Mouse (Mus musculus) lung, adult 2 months (tissue): Measurements from ENCODE around the gene Mtch1. TPM values are rescaled to one million over a fixed set of nuclear protein-coding genes. Genes with fewer than 3 reads are reported as not detected.

Experiments used
- DNase-seq: peaks from one replicate; pipeline ENCODE4 v3.0.0; 2022
- H3K4me1 ChIP-seq: fragments of 200-500 bp; 2 replicates; pipeline ENCODE4 v1.6.1; 2011; ENCODE audit warnings: low read length; ENCODE audit not compliant: control insufficient read depth, insufficient read depth
- H3K4me3 ChIP-seq: fragments of 200-500 bp; replicated peaks from 2 replicates; pipeline ENCODE3; 2011; ENCODE audit warnings: low read depth, mild to moderate bottlenecking, control low read depth, low read length; ENCODE audit errors: extremely low read depth
- CTCF ChIP-seq: fragments of 200-500 bp; IDR thresholded peaks from 2 replicates; pipeline ENCODE4 v1.5.1; 2011; ENCODE audit warnings: mild to moderate bottlenecking, low read length, control low read depth; ENCODE audit not compliant: insufficient read depth
- POLR2A ChIP-seq: fragments of 200-500 bp; IDR thresholded peaks from 2 replicates; pipeline ENCODE4 v1.6.1; 2011; ENCODE audit warnings: low read depth, mild to moderate bottlenecking, control low read depth, low read length, borderline replicate concordance; ENCODE audit errors: extremely low read depth
- WGBS: fragments of 180-500 bp; shearing (Covaris S2); methylation state at CpG from one replicate; pipeline ENCODE4 v1.1.7; 2018; 5-methylcytosine and 5-hydroxymethylcytosine counted together
- polyA plus RNA-seq: library from polyadenylated mRNA; depleted of rRNA; stranded (reverse); fragments of >200 nt; gene quantifications from 2 replicates; pipeline ENCODE4 v1.2.3, GENCODE M21; 2012

The Mtch1 gene
- polyA plus RNA-seq, 1 experiment: 456 TPM

- Histone ChIP-seq H3K4me1 (no peaks in the 10 kb centered on the region), H3K4me3 (no peak overlapping the region)
- TF ChIP-seq CTCF: no peak
- no peak for TF ChIP-seq POLR2A
- no peak for DNase-seq
Observed at GRCm38 (mm10) chr17:29313300-29313699, 34.4 kb downstream of the Mtch1 start.

DNA sequence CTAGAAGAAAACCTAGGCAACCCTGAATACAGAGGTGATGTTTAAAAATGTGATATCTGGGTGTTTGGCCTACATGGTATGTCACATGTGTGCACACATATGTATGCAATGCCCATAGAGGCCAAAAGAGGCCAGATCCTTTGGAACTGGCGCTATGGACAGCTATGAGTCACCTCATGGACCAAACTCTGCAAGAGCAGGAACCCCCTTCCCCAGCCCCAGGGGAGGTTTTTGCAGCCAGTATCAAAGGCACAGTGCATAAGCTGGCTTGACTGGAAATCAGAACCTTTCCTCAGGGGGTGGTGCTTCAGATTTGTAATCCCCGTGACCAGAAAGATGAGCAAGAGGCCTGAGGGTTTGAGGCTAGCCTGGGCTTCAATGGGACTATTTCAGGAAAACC lies 35.7 kb downstream of the Mtch1 start:
- DNase-seq: no peak
- TF ChIP-seq CTCF (no peak), POLR2A (no peak)
- 94% methylated on average over 2 of the region's 2 CpGs for WGBS
- H3K4me1 ChIP-seq: no peaks in the 10 kb centered on the region
- no peak overlapping the region for H3K4me3 ChIP-seq

- TF ChIP-seq CTCF: no peak
- no peak for TF ChIP-seq POLR2A
- WGBS: 93% methylated on average over 8 of the region's 8 CpGs
- DNase-seq: no peak
Observed at GRCm38 (mm10) chr17:29311602-29312001, 36.1 kb downstream of the Mtch1 start.

DNA sequence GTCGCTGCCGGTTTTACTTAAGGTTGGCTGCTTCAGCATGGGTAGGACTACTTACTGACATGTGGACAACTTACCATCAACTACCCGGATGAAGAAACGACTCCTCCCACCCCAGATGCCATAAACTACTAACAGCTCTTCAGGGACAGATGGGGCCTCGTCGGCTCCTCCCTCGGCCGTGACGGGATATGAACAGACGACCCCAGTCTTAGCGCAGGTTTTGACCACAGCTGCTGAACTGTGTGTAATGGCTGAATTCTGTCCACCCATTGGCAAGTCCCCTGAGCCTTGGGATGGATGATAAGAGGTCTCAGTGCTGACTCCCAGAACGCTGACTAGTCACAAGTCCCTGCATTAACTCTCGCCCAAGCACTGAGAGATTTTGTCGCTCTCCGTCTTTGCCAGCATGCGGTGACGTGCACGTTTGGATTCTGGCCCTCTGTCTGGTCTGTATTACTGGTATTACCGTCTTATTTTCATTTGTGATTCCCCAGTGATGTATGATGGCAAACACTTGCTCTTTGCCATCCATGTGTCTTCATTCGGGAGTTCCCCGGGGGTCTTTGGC lies 37.6 kb downstream of the Mtch1 start:
- DNase-seq: no peak
- peaks cover 6% of the 10 kb centered on the region; the same call in 1 of the 2 replicates for H3K4me1 ChIP-seq
- no peak for TF ChIP-seq CTCF
- no peak for TF ChIP-seq POLR2A
- no peak overlapping the region for H3K4me3 ChIP-seq
- WGBS: 73% methylated on average over 21 of the region's 21 CpGs

More at GRCm38 (mm10) chr17:29311602-29312001, 36.1 kb downstream of the Mtch1 start:
- no peaks in the 10 kb centered on the region for H3K4me1 ChIP-seq
- H3K4me3 ChIP-seq: no peak overlapping the region

DNA sequence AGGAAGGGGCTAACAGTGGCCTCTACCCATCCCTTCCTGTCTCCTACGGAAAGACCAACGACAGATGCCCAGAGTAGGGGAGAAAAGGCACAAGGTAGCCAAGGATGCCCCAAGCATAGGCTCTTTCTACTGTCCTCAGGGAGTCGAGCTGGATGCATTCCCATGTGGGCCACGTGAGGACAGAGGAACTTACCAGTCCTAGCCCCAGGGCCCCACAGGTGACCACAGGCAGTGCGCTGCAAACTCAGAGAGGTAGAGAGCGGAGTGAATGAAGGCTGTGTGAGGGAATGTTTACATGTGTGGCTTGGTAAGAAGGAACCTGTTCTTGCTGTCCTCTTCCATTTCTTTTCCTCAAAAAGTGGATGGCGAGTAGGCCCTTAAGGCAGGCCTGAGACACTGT lies 41.9 kb downstream of the Mtch1 start:
- Histone ChIP-seq H3K4me3 (no peak overlapping the region), H3K4me1 (peaks cover 8% of the 10 kb centered on the region)
- 45% methylated on average over 7 of the region's 7 CpGs for WGBS
- no peak for TF ChIP-seq CTCF
- no peak for DNase-seq

GRCm38 (mm10) chr17:29305058-29305806 lies 42.5 kb downstream of the Mtch1 start:
- 22% methylated on average over 15 of the region's 15 CpGs for WGBS
- Histone ChIP-seq H3K4me3 (no peak overlapping the region), H3K4me1 (peaks cover 8% of the 10 kb centered on the region)
- DNase-seq: no peak
- TF ChIP-seq CTCF (no peak), POLR2A (no peak)

DNA sequence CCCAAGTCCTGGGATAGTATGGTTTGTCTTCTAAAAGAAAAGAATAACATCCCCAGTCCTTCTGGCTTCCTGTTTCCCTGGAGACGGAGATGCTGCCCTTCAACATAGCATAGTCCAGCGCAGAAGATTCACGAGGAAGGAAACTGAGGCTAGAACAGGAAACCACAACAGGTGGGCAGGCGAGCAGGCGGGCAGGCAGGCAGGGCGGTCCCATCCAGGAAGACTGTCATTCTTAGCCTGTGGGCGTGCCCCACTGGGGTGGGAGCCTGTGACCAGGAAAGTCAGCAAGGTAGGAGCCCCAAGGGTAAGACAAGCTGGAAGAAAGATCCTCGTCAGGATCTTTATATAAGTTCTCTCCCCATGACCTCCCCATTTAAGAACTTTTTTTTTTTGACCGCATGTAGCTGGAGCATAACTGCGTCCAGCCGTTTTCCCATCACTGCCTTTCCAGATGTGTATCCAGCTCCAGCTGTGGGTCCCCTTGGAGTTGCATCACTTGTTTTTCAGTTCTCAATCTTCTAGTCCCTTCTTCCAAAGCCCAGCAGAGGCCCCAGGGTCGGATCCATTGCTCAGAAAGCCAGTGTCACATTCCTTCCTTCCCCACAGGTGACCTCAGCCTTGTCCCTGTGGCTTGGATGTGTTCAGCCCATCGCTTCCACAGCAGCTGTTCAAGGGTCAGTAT lies 43.2 kb downstream of the Mtch1 start:
- no peak overlapping the region for H3K4me3 ChIP-seq
- H3K4me1 ChIP-seq: peaks cover 8% of the 10 kb centered on the region
- TF ChIP-seq CTCF (no peak), POLR2A (no peak)
- WGBS: 30% methylated on average over 13 of the region's 13 CpGs
- DNase-seq: no peak

DNA sequence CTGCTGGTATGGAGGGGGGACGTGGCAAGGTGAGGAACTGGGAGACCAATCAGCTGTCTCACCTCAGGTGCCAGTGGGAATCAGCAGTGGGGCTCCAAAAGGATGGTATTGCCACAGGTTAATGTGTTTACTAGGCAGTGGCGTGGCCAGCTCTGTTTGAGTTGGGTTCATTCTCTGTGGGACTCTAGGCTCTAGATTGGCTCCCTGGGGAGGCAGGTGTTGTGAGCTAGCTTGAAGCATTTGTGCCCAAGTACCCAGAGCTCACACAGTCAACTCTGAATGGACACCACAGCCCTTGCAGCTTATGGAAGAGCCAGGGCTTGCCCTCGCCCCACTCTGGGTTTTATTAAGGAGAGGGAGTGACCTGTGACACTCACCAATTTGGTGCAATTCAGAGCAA lies 43.9 kb downstream of the Mtch1 start:
- peaks cover 8% of the 10 kb centered on the region for H3K4me1 ChIP-seq
- H3K4me3 ChIP-seq: no peak overlapping the region
- TF ChIP-seq CTCF: no peak
- no peak for TF ChIP-seq POLR2A
- DNase-seq: no peak
- WGBS: 66% methylated on average over 3 of the region's 3 CpGs

DNA sequence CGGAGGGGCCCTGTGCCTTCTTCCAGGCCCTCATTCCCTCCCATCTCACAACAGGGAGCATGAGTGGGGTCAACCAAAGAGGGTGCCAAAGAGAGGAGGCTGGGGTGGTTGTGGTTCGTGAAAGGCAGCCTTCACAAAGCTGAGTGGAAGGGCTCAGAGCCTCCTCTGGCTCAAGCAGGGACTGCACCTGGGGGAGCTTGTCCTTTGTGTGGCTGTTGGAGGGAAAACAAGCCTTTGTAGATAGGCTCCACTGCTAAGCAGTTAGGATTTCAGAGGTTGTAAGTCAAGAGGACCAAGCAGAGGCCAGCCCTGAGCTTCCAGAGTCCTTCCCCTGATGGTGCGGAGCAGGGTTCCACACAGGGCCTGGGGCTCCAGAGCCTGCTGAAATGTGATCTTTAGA lies 44.6 kb downstream of the Mtch1 start:
- H3K4me3 ChIP-seq: no peak overlapping the region
- peaks cover 8% of the 10 kb centered on the region for H3K4me1 ChIP-seq
- TF ChIP-seq CTCF (no peak), POLR2A (no peak)
- 65% methylated on average over 3 of the region's 3 CpGs for WGBS
- no peak for DNase-seq

DNA sequence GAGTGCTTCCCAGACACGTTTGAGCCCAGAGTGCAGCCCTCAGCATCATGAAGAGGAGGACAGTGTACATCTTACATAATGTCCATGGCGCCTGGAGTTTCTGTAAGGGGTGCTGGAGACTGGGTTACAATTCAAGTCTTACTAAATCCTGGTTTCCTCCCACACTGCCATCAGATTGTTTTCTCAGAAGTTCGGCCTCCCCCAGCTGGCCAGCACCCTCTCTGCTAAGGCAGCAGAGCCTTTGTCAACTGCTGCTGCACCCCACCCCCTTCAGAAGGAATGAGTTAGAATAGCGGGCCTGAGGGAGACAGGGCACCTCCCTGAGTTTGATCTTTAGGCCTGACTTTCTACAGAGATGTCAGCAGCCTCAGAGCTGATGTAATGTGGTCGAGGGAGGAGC lies 45.6 kb downstream of the Mtch1 start:
- Histone ChIP-seq H3K4me1 (peaks cover 8% of the 10 kb centered on the region), H3K4me3 (no peak overlapping the region)
- 69% methylated on average over 5 of the region's 5 CpGs for WGBS
- no peak for TF ChIP-seq POLR2A
- no peak for TF ChIP-seq CTCF
- no peak for DNase-seq
